Mouse (Mus musculus): Measurements from ENCODE around the gene AC161166.1.

DNA sequence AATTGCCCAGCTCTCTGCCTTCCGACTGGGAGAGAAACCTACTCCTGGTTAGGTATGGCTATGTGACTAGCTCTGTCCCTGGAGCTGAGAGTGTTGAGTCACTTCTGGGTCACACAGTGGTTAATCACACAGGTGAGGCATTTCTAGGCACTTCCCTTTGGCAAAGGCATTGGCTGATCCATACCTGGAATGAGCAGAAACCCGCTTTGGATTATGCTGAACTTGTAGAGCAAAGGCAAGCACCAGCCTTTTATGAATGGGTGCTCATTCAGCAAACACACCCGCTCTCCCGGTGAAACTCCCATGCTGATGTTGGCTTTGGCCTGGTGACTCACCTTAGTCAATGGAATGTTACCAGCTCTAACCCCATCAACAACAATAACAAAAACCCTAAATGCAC, 27.4 kb upstream of the AC161166.1 start:
- TF ChIP-seq EP300 (IDR thresholded peaks at IDR 0.05; ENCODE audit: low read depth) = no peak
- no peak for TF ChIP-seq CTCF (IDR thresholded peaks at IDR 0.05; ENCODE audit: low read depth)
